Mouse (Mus musculus): ENCODE measurements around the gene Gm21983. TPM values are rescaled to one million over a fixed set of nuclear protein-coding genes. Genes with fewer than 3 reads are reported as not detected.
A peak's percentile ranks its signal among the peaks of the same experiment; 100 is the strongest.

Gene Gm21983
- polyA plus RNA-seq, 1 experiment from 2014 or later, result not detected

MicroRNAs within 50 kb of the gene (microRNA counts, 519-probe panel; counts per million panel counts)
- microRNA mmu-miR-1191, result 1,006 counts per million, percentile 5 among the panel's probes with 10 or more counts

Small RNAs within 50 kb of the gene (microRNA-seq; reads per million reads assigned to microRNA genes)
- gene Mir1191 (3.9 reads per million, percentile 13 among the genes with 10 or more reads in this experiment), gene Mir3101 (not detected)

Other genes starting within 250 kb of the Gm21983 start
- 2.5 and 2.9 TPM in 2 replicates for gene Cyp2a22, start 241.7 kb downstream of the Gm21983 start, polyA plus RNA-seq (2015; fragmentation: Nextera tagmentation; extraction: Ambion mirVana)
- 14.0 and 18.5 TPM in 2 replicates for gene Cyp2a12, start 152.0 kb downstream of the Gm21983 start, polyA plus RNA-seq (2015; fragmentation: Nextera tagmentation; extraction: Ambion mirVana)
- gene Cyp2f2, start 61.2 kb downstream of the Gm21983 start, polyA plus RNA-seq (2015; fragmentation: Nextera tagmentation; extraction: Ambion mirVana), result 2.0 and 3.0 TPM in 2 replicates
- not detected in 2 replicates for gene Cyp2t4, start 27.4 kb downstream of the Gm21983 start, polyA plus RNA-seq (2015; fragmentation: Nextera tagmentation; extraction: Ambion mirVana)
- gene Egln2, start 14.3 kb downstream of the Gm21983 start, polyA plus RNA-seq (2015; fragmentation: Nextera tagmentation; extraction: Ambion mirVana), result 26.4 and 28.2 TPM in 2 replicates
- gene Rab4b, start 2.2 kb downstream of the Gm21983 start, polyA plus RNA-seq (2015; fragmentation: Nextera tagmentation; extraction: Ambion mirVana), result 21.2 and 22.3 TPM in 2 replicates
- gene Mia, start 71 bp upstream of the Gm21983 start, polyA plus RNA-seq (2015; fragmentation: Nextera tagmentation; extraction: Ambion mirVana), result 0.74 and 0.76 TPM in 2 replicates
- 0.62 and 0.87 TPM in 2 replicates for gene BC024978, start 14.7 kb upstream of the Gm21983 start, polyA plus RNA-seq (2015; fragmentation: Nextera tagmentation; extraction: Ambion mirVana)
- 74.7 and 75.5 TPM in 2 replicates for gene Snrpa, start 15.2 kb upstream of the Gm21983 start, polyA plus RNA-seq (2015; fragmentation: Nextera tagmentation; extraction: Ambion mirVana)
- 1.6 and 2.0 TPM in 2 replicates for gene Itpkc, start 47.6 kb upstream of the Gm21983 start, polyA plus RNA-seq (2015; fragmentation: Nextera tagmentation; extraction: Ambion mirVana)
- 26.6 and 32.3 TPM in 2 replicates for gene Coq8b, start 51.9 kb upstream of the Gm21983 start, polyA plus RNA-seq (2015; fragmentation: Nextera tagmentation; extraction: Ambion mirVana)
- 1.2 and 1.9 TPM in 2 replicates for gene Numbl, start 77.3 kb upstream of the Gm21983 start, polyA plus RNA-seq (2015; fragmentation: Nextera tagmentation; extraction: Ambion mirVana)
- gene Ltbp4, start 156.6 kb upstream of the Gm21983 start, polyA plus RNA-seq (2015; fragmentation: Nextera tagmentation; extraction: Ambion mirVana), result 5.2 and 7.6 TPM in 2 replicates
- gene Shkbp1, start 174.9 kb upstream of the Gm21983 start, polyA plus RNA-seq (2015; fragmentation: Nextera tagmentation; extraction: Ambion mirVana), result 16.1 and 16.5 TPM in 2 replicates
- 0.23 and 0.44 TPM in 2 replicates for gene Gm20479, start 176.3 kb upstream of the Gm21983 start, polyA plus RNA-seq (2015; fragmentation: Nextera tagmentation; extraction: Ambion mirVana)